Mouse (Mus musculus): Measurements from ENCODE around the gene Krt24.

DNA sequence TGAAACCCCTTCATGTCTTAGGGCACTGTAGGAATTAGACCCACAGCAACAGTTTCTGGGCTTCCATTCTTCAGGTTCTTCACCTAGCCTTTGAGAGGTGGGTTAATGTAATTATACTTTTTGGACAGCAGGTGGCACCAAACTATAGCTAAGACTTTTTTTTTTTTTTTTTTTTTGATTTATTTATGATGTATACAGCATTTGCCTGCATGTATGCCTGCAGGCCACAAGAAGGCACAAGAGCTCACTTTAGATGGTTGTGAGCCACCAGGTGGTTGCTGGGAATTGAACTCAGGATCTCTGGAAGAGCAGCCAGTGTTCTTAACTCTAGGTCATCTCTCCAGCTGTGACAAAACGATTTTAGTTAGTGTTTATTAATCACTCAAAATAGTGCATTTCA lies 25.8 kb upstream of the Krt24 start:
- TF ChIP-seq POLR2A (IDR thresholded peaks at IDR 0.05; ENCODE audit: low read depth, low read length) (no peak), CTCF (IDR thresholded peaks at IDR 0.05; ENCODE audit: borderline replicate concordance, insufficient read depth, low read length) (no peak)
